In genomic region chr11:3539826-3540196, GRCm38 (mm10) we compare ENCODE assay signal across 9 mouse cellular contexts. TPM values are rescaled to one million over a fixed set of nuclear protein-coding genes. Genes with fewer than 3 reads are reported as not detected.
DNase-seq lines count a peak whose midpoint lies in the region; ATAC-seq lines count a peak whose summit lies in the region.
"Had no signal": no experiment of that assay in that cellular context is flagged by ENCODE, and none has a peak within 500 bp of the region (broad histone marks: within the 10 kb centered on the region; RNA-seq: fewer than 3 reads in every experiment).

No protein-coding gene starts in this region.

- no peaks in the 10 kb centered on the region for H3K36me3 ChIP-seq in neural tube, embryonic 11.5 days (ENCODE audit: control insufficient read depth, insufficient read depth, low read length)
- peaks cover 4% of the 10 kb centered on the region for H3K36me3 ChIP-seq in liver, embryonic 12.5 days

- H3K9me3 ChIP-seq in neural tube, embryonic 11.5 days (ENCODE audit: control insufficient read depth, low read length): no peaks in the 10 kb centered on the region
- peaks cover 7% of the 10 kb centered on the region for H3K9me3 ChIP-seq in liver, embryonic 12.5 days (replicated peaks)

- no peak for ATAC-seq in neural tube, embryonic 11.5 days (ENCODE audit: insufficient read depth, low FRiP score, low TSS enrichment)
- ATAC-seq in liver, embryonic 12.5 days: no peak

- no peak overlapping the region for H3K27ac ChIP-seq in neural tube, embryonic 11.5 days (ENCODE audit: low read depth, low read length)
- H3K27ac ChIP-seq in liver, embryonic 12.5 days: no peak overlapping the region

- peak overlapping the region; percentile 54 for H3K4me2 ChIP-seq in neural tube, embryonic 11.5 days (ENCODE audit: low read depth)
- peak overlapping the region; percentile 70 for H3K4me2 ChIP-seq in liver, embryonic 12.5 days

- 0 out of 2 replicates have a peak overlapping the region, but pooled peaks have one; percentile 1 for H3K9ac ChIP-seq in neural tube, embryonic 11.5 days (ENCODE audit: low read length)
- H3K9ac ChIP-seq in liver, embryonic 12.5 days: peak overlapping the region; percentile 40

- H3K27me3 ChIP-seq in neural tube, embryonic 11.5 days (ENCODE audit: control insufficient read depth, insufficient read depth, low read length): no peaks in the 10 kb centered on the region
- no peaks in the 10 kb centered on the region for H3K27me3 ChIP-seq in liver, embryonic 12.5 days (replicated peaks)

- H3K4me3 ChIP-seq in neural tube, embryonic 11.5 days (ENCODE audit: low read depth, low read length): peak overlapping the region; percentile 47; the same call in 1 of the 2 replicates
- H3K4me3 ChIP-seq in liver, embryonic 12.5 days: peak overlapping the region; percentile 59

- WGBS in neural tube, embryonic 11.5 days: 82% methylated on average over 4 of the region's 4 CpGs
- 45% methylated on average over 4 of the region's 4 CpGs for WGBS in liver, embryonic 12.5 days (ENCODE audit: insufficient replicate concordance)

- peaks cover 19% of the 10 kb centered on the region for H3K4me1 ChIP-seq in neural tube, embryonic 11.5 days (ENCODE audit: control insufficient read depth, insufficient read depth, low read length)
- H3K4me1 ChIP-seq in liver, embryonic 12.5 days: peaks cover 43% of the 10 kb centered on the region

- DNase-seq in cerebellum, adult 11 months: peak; percentile 9
- no peak for DNase-seq in cerebellum, postnatal 4 days (ENCODE audit: low spot score in 2 of 2)
- DNase-seq in neural tube, embryonic 11.5 days (ENCODE audit: low spot score): no peak
- no peak for DNase-seq in neural tube, embryonic 10.5 days (ENCODE audit: extremely low spot score, low spot score)
- no peak for DNase-seq in T-cell, adult 2 months (ENCODE audit: low spot score)
- no peak for DNase-seq in layer of hippocampus, postnatal 14 days (ENCODE audit: low spot score in 2 of 2)
- DNase-seq in yolk sac, embryonic 10.5 days (ENCODE audit: low spot score): no peak

RNA-seq across cellular contexts. Expression of gene Smtn, which starts 0.6 kb away (rescaled TPM):
- 37.4 and 37.6 TPM in 2 replicates for polyA plus RNA-seq in neural tube, embryonic 11.5 days (2014; fragmentation: Nextera tagmentation; extraction: Ambion mirVana)
- 16.9 and 18.2 TPM in 2 replicates for polyA plus RNA-seq in liver, embryonic 12.5 days (2016; fragmentation: Nextera tagmentation; extraction: Ambion mirVana)
- total RNA-seq in layer of hippocampus, postnatal 14 days (2021): 10 to 100 TPM; 11.5 to 16.1 TPM

RNA-seq across cellular contexts. Expression of gene Selenom, which starts 25.3 kb away (rescaled TPM):
- polyA plus RNA-seq in neural tube, embryonic 11.5 days (2014; fragmentation: Nextera tagmentation; extraction: Ambion mirVana): 57.7 and 57.8 TPM in 2 replicates
- 18.4 and 19.6 TPM in 2 replicates for polyA plus RNA-seq in liver, embryonic 12.5 days (2016; fragmentation: Nextera tagmentation; extraction: Ambion mirVana)
- total RNA-seq in layer of hippocampus, postnatal 14 days (2021): 100 to 1,000 TPM; 229 to 234 TPM

RNA-seq across cellular contexts. Expression of gene Inpp5j, which starts 35.2 kb away (rescaled TPM):
- polyA plus RNA-seq in neural tube, embryonic 11.5 days (2014; fragmentation: Nextera tagmentation; extraction: Ambion mirVana): 0.31 and 0.42 TPM in 2 replicates
- 0.17 and 0.36 TPM in 2 replicates for polyA plus RNA-seq in liver, embryonic 12.5 days (2016; fragmentation: Nextera tagmentation; extraction: Ambion mirVana)
- total RNA-seq in layer of hippocampus, postnatal 14 days (2021): 10 to 100 TPM; 66.1 to 72.1 TPM

RNA-seq across cellular contexts. Expression of gene Pla2g3, which starts 51.7 kb away (rescaled TPM):
- 1.7 and 2.2 TPM in 2 replicates for polyA plus RNA-seq in neural tube, embryonic 11.5 days (2014; fragmentation: Nextera tagmentation; extraction: Ambion mirVana)
- polyA plus RNA-seq in liver, embryonic 12.5 days (2016; fragmentation: Nextera tagmentation; extraction: Ambion mirVana): 0.06 and 0.24 TPM in 2 replicates
- total RNA-seq in layer of hippocampus, postnatal 14 days (2021): 10 to 100 TPM in 1 of 2 experiments, 1 to 10 TPM in 1; 7.1 to 13.0 TPM
- total RNA-seq: heart, postnatal 36 days had no signal
